Comparison of ENCODE assay signal across 8 mouse cellular contexts in the genomic region with DNA sequence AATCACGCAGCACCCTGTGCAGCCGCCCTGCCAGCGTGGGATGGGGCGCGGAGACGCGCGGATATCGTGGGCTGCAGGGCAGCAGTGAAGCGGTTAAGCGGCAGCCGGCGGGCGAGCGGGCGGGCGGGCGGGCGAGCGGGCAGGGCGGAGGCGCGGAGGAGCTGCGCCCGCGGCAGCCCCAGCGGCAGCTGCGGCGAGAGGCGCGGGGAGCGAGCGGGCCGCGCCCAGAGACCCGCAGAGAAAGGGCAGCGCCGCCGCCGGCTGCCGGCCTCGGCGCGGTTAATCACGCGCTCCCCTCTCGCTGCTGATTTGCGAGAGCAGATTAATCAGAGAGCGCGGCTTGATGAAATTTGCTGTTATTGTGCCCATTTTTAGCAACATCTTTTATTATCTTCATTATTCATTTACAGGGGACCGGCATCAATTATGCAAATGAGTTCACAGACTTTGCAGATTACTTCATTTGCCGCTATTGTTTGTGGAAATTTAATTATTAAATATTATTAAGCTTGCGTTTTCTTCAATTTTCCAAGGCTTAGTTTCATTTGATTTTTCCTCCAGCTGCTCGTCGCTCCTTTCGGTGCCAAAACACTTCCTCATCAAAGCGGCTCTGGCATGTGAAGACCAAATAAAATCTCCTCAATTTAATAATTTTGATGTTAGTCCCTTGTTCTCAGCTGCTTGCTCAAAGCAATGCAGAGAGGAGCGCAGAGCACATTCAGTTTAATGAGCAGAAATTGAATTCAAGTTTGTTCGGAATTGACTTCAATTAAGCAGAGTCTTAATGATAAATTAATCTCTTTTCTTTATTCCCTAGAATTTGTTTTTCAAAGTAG.
A peak's percentile ranks its signal among the peaks of the same experiment; 100 is the strongest.
DNase-seq lines count a peak whose midpoint lies in the region; ATAC-seq and TF ChIP-seq lines count a peak whose summit lies in the region.

No protein-coding gene starts in this region.

- H3K4me2 ChIP-seq in midbrain, embryonic 13.5 days (replicated peaks): peak overlapping the region; percentile 65

- WGBS in midbrain, embryonic 13.5 days: under 1% methylated on average over 59 of the region's 59 CpGs

- H3K4me3 ChIP-seq in brown adipose tissue, adult 24 weeks (ENCODE audit: insufficient read depth, low read depth, low read length): peak overlapping the region; percentile 45
- peak overlapping the region; percentile 59 for H3K4me3 ChIP-seq in left cerebral cortex, adult 2 months
- peak overlapping the region; percentile 49 for H3K4me3 ChIP-seq in midbrain, embryonic 13.5 days (replicated peaks)

- intact Hi-C loops in left cerebral cortex, adult 2 months (cut with DNase I): loop anchor here (5.0 to 10.0 kb wide), 3 partner anchors 136 to 1104 kb away; a partner anchor contains a TSS

- TF ChIP-seq CTCF in left cerebral cortex, adult 2 months (IDR thresholded peaks at IDR 0.05): no peak

- no peaks in the 10 kb centered on the region for H3K9me3 ChIP-seq in midbrain, embryonic 13.5 days

- H3K27me3 ChIP-seq in midbrain, embryonic 13.5 days: no peaks in the 10 kb centered on the region

- ATAC-seq in granulocyte monocyte progenitor cell, adult 5-6 weeks (replicated peaks; ENCODE audit: poor library complexity, severe bottlenecking): peak; percentile 36
- peak; percentile 92 for ATAC-seq in midbrain, embryonic 13.5 days

- peak; percentile 19 to 42 for DNase-seq in layer of hippocampus, adult 18-20 months (ENCODE audit: low spot score in 2 of 2)
- DNase-seq in layer of hippocampus, adult 9-10 months (ENCODE audit: low spot score): no peak
- DNase-seq in left cerebral cortex, adult 2 months (ENCODE audit: extremely low spot score in 1 of 2, low spot score in 2 of 2): peak; percentile 37 to 44
- DNase-seq in T-cell, adult 2 months (ENCODE audit: low spot score): no peak
- no peak for DNase-seq in natural killer cell, adult 2 months (ENCODE audit: low spot score in 2 of 2)

- no peak overlapping the region for H3K27ac ChIP-seq in brown adipose tissue, adult 24 weeks (replicated peaks; ENCODE audit: low read depth, low read length)
- H3K27ac ChIP-seq in left cerebral cortex, adult 2 months: peak overlapping the region; percentile 89
- H3K27ac ChIP-seq in midbrain, embryonic 13.5 days: peak overlapping the region; percentile 82

- H3K9ac ChIP-seq in midbrain, embryonic 13.5 days (replicated peaks): peak overlapping the region; percentile 76

- no peaks in the 10 kb centered on the region for H3K4me1 ChIP-seq in brown adipose tissue, adult 24 weeks (ENCODE audit: control insufficient read depth, insufficient read depth, insufficient read length, low read length)
- H3K4me1 ChIP-seq in midbrain, embryonic 13.5 days (replicated peaks): peaks cover 20% of the 10 kb centered on the region

- no peaks in the 10 kb centered on the region for H3K36me3 ChIP-seq in midbrain, embryonic 13.5 days

Comparison
In these comparisons a context has a peak if more than half of its experiments do, and no peak if none do; other contexts are left out.
1. DNase-seq: peak in layer of hippocampus, adult 18-20 months (2 of 2) and left cerebral cortex, adult 2 months (2 of 2); none in layer of hippocampus, adult 9-10 months (single experiment), T-cell, adult 2 months (single experiment) and natural killer cell, adult 2 months (0 of 2).
2. Peak in every context shown above with its lines, with median percentiles within 50 percentile points of each other: H3K4me3 ChIP-seq.